Mouse (Mus musculus): Measurements from ENCODE around the gene Ccdc27. TPM values are rescaled to one million over a fixed set of nuclear protein-coding genes. Genes with fewer than 3 reads are reported as not detected.

Ccdc27 gene
- 21.7 TPM for polyA plus RNA-seq (2014; fragmentation: Illumina TruSeq; extraction: RNeasy Lipid Tissue Mini Kit (QIAGEN cat#74804); ENCODE audit: low read depth, low replicate concordance)

DNA sequence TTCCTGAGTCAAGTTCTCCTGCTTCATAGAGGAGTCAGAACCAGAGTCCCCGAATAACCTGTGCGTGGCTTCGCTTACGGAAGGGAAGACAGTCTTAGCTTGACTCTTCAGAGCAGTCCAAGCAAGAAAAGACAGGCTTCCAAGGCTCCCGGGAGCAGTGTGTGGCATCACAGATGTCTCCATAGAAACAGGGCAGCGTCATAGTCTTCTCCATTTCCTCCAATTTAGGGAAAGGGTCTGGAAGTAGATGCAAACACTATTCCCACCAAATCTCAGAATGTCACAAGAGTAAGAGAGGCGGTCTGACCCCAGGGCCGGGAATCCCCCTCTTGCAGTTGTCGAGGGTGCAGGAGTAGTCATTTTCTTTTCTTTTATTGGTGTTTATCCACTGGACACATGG, at the start of gene Ccdc27:
Gene Ccdc27, minus strand, starts transcription at position 101 of the 400 bp plus-strand sequence.

GRCm38 (mm10) chr4:154025641-154026440, 16.6 kb downstream of the Ccdc27 start, which contains the start of gene Smim1:
Gene Smim1 (minus strand): TSS chr4:154026230.

GRCm38 (mm10) chr4:154011646-154012089, 30.8 kb downstream of the Ccdc27 start, which contains the start of gene Lrrc47:
Gene Lrrc47 (plus strand): TSS chr4:154011731.

Other genes with a start within 250 kb of the Ccdc27 start
- 33.3 TPM for gene A430005L14Rik, start 85.4 kb downstream of the Ccdc27 start, polyA plus RNA-seq (2014; fragmentation: Illumina TruSeq; extraction: RNeasy Lipid Tissue Mini Kit (QIAGEN cat#74804); ENCODE audit: low read depth, low replicate concordance)
- 2.1 TPM for gene Dffb, start 67.6 kb downstream of the Ccdc27 start, polyA plus RNA-seq (2014; fragmentation: Illumina TruSeq; extraction: RNeasy Lipid Tissue Mini Kit (QIAGEN cat#74804); ENCODE audit: low read depth, low replicate concordance)
- gene Cep104, start 67.5 kb downstream of the Ccdc27 start, polyA plus RNA-seq (2014; fragmentation: Illumina TruSeq; extraction: RNeasy Lipid Tissue Mini Kit (QIAGEN cat#74804); ENCODE audit: low read depth, low replicate concordance) = 46.3 TPM
- 21.1 TPM for gene Lrrc47, start 30.9 kb downstream of the Ccdc27 start, polyA plus RNA-seq (2014; fragmentation: Illumina TruSeq; extraction: RNeasy Lipid Tissue Mini Kit (QIAGEN cat#74804); ENCODE audit: low read depth, low replicate concordance)
- 0.59 TPM for gene Smim1, start 16.4 kb downstream of the Ccdc27 start, polyA plus RNA-seq (2014; fragmentation: Illumina TruSeq; extraction: RNeasy Lipid Tissue Mini Kit (QIAGEN cat#74804); ENCODE audit: low read depth, low replicate concordance)
- gene Trp73, start 97.5 kb upstream of the Ccdc27 start, polyA plus RNA-seq (2014; fragmentation: Illumina TruSeq; extraction: RNeasy Lipid Tissue Mini Kit (QIAGEN cat#74804); ENCODE audit: low read depth, low replicate concordance) = not detected
- 1.1 TPM for gene Wrap73, start 99.7 kb upstream of the Ccdc27 start, polyA plus RNA-seq (2014; fragmentation: Illumina TruSeq; extraction: RNeasy Lipid Tissue Mini Kit (QIAGEN cat#74804); ENCODE audit: low read depth, low replicate concordance)
- gene Tprgl, start 118.0 kb upstream of the Ccdc27 start, polyA plus RNA-seq (2014; fragmentation: Illumina TruSeq; extraction: RNeasy Lipid Tissue Mini Kit (QIAGEN cat#74804); ENCODE audit: low read depth, low replicate concordance) = 127 TPM
- 0.04 TPM for gene Megf6, start 128.1 kb upstream of the Ccdc27 start, polyA plus RNA-seq (2014; fragmentation: Illumina TruSeq; extraction: RNeasy Lipid Tissue Mini Kit (QIAGEN cat#74804); ENCODE audit: low read depth, low replicate concordance)